ENCODE assay signal across 23 mouse cellular contexts in the genomic region with DNA sequence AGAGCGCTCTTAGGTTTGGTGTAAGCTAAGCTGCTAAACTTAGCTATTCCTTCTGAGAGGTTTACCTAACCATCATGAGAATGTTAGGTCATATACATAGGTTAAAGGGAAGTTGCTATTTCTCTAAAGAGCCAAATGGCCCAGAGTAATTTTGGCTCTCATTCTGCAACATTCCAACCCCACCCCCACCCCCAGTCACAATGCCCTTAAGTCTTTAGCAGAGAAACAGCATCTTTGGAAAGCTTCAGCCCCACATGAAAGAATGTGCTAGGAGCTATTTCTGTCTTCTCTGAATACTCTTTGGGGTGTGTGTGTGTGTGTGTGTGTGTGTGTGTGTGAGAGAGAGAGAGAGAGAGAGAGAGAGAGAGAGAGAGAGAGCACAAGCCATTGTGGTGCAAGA. TPM values are rescaled to one million over a fixed set of nuclear protein-coding genes. Genes with fewer than 3 reads are reported as not detected.
"Had no signal": no experiment of that assay in that cellular context is flagged by ENCODE, and none has a peak within 500 bp of the region (broad histone marks: within the 10 kb centered on the region; RNA-seq: fewer than 3 reads in every experiment).

No protein-coding gene starts in this region.

- H3K9ac ChIP-seq: liver, postnatal 0 days; lung, embryonic 15.5 days; midbrain, embryonic 12.5 days; neural tube, embryonic 13.5 days; neural tube, embryonic 15.5 days had no signal

- H3K9me3 ChIP-seq: lung, embryonic 15.5 days; midbrain, embryonic 10.5 days; midbrain, embryonic 12.5 days; neural tube, embryonic 13.5 days; neural tube, embryonic 15.5 days had no signal

- H3K4me1 ChIP-seq: lung, embryonic 15.5 days; midbrain, embryonic 10.5 days; midbrain, embryonic 12.5 days; neural tube, embryonic 13.5 days; neural tube, embryonic 15.5 days had no signal

- H3K27me3 ChIP-seq: lung, embryonic 15.5 days; midbrain, embryonic 12.5 days; neural tube, embryonic 13.5 days; neural tube, embryonic 15.5 days had no signal

- DNase-seq: liver, postnatal 0 days; lung, adult 2 months; lung, postnatal 14 days; lung, postnatal 36 days; midbrain, embryonic 14.5 days; retina, postnatal 1 day; right cerebral cortex, adult 18-20 months; right cerebral cortex, postnatal 25 days; right cerebral cortex, postnatal 4 days; spleen, adult 18-20 months; thymus, adult 18-20 months; thymus, postnatal 14 days; thymus, postnatal 36 days had no signal

- H3K36me3 ChIP-seq: lung, embryonic 15.5 days; midbrain, embryonic 10.5 days; midbrain, embryonic 12.5 days; neural tube, embryonic 13.5 days had no signal

- H3K4me3 ChIP-seq: lung, embryonic 15.5 days; midbrain, embryonic 10.5 days; midbrain, embryonic 12.5 days; myocyte; neural tube, embryonic 13.5 days; neural tube, embryonic 15.5 days had no signal

- ATAC-seq: liver, postnatal 0 days; lung, postnatal 0 days; midbrain, embryonic 16.5 days had no signal

- H3K4me2 ChIP-seq: lung, embryonic 15.5 days; midbrain, embryonic 12.5 days; neural tube, embryonic 13.5 days; neural tube, embryonic 15.5 days had no signal

- H3K27ac ChIP-seq: lung, embryonic 15.5 days; midbrain, embryonic 10.5 days; midbrain, embryonic 12.5 days; neural tube, embryonic 13.5 days; neural tube, embryonic 15.5 days had no signal

RNA-seq across cellular contexts. Expression of a gene that starts 20.6 kb away (rescaled TPM):
- total RNA-seq: megakaryocyte, adult 5-6 weeks; megakaryocyte-erythroid progenitor cell, adult 5-6 weeks had no signal
